Mouse (Mus musculus) MEL-GATA-1-ER (cell line): ENCODE measurements around the gene Lmna.

ENCODE experiments used
- DNase-seq: peaks from one replicate; pipeline ENCODE4 v3.0.0-alpha.2; 2012; ENCODE audit warnings: low read depth; ENCODE audit errors: extremely low read depth

The Lmna gene

GRCm38 (mm10) chr3:88449395-88450023 is 60.2 kb downstream of the Lmna start:
- no peak for DNase-seq

GRCm38 (mm10) chr3:88448443-88448842 is 61.3 kb downstream of the Lmna start:
- DNase-seq, result no peak

- no peak for DNase-seq
These were observed 62.0 kb downstream of the Lmna start for GRCm38 (mm10) chr3:88447676-88448183.

GRCm38 (mm10) chr3:88446471-88447123 is 63.2 kb downstream of the Lmna start:
- DNase-seq, result no peak

GRCm38 (mm10) chr3:88442888-88443287 is 66.9 kb downstream of the Lmna start:
- no peak for DNase-seq

- no peak for DNase-seq
These were observed 67.3 kb downstream of the Lmna start for GRCm38 (mm10) chr3:88442488-88442887.

- no peak for DNase-seq
These were observed 69.0 kb downstream of the Lmna start for GRCm38 (mm10) chr3:88440500-88441381.

- no peak for DNase-seq
These were observed 70.2 kb downstream of the Lmna start for GRCm38 (mm10) chr3:88439582-88439981.

GRCm38 (mm10) chr3:88437454-88437853 is 72.3 kb downstream of the Lmna start:
- DNase-seq, result no peak

GRCm38 (mm10) chr3:88436395-88437201 is 73.2 kb downstream of the Lmna start:
- no peak for DNase-seq

GRCm38 (mm10) chr3:88435515-88435914 is 74.2 kb downstream of the Lmna start:
- no peak for DNase-seq
